Mouse (Mus musculus): ENCODE results near the gene Pofut1.
A peak's percentile ranks its signal among the peaks of the same experiment; 100 is the strongest.

- TF ChIP-seq CTCF (IDR thresholded peaks at IDR 0.05) (peak; percentile 57), POLR2A (IDR thresholded peaks at IDR 0.05; ENCODE audit: insufficient read depth, low read depth, low read length) (peak; percentile 37; the same call in 1 of the 2 replicates)
These were observed at the start of gene Pofut1, which contains the start of gene Plagl2 for GRCm38 (mm10) chr2:153241250-153242014.
